Mouse (Mus musculus): ENCODE measurements at regions not wholly inside any gene's neighbourhood (a gene's known extent, or its start where the extent isn't known, plus 50 kb on each side); places are given as distances from the start of the nearest gene placed in this dataset.
A peak's percentile ranks its signal among the peaks of the same experiment; 100 is the strongest.
"Not testable (repeated sequence)": the region's sequence is repeated elsewhere in the genome, so short reads cannot be mapped to it uniquely, and the experiment has no call there.

DNA sequence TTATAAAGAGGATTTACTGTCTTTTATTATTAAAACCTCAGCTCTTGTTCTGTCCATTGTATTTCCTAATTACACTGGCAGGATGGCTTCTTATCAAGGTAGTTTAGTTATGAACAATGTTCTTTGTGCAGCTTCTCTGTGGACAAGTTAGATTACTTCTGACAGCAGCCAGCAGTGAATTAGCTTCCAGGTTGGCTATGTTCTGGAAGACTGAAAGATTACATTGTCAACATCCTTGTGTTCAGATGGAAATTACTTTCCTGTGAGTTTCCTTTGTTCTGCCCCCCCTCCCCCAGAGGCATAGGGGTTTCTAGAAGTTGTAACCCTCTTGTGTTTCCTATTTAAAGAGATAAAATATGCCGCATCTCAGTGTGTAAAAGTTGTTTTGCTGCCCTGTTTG lies 846.1 kb downstream of the Car8 start:
- no peak for DNase-seq

DNA sequence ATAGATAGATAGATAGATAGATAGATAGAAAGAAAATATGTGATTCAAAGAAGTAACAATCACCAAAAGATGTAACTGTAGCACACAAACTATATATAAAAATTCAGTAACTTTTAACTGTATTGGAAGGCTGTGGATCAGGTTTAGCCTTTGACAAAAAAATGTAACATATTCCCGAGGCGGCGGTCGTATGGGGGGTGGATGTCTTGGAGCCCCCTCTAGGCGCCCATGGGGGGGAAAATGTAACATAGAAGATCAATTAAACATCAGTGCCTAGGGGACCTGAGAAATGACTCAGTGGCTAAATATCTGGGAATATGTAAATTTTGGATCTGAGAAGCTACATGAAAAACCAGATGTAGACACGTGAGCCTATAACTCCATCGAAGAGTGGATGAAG lies 847.2 kb downstream of the Car8 start:
- DNase-seq, result peak; percentile 73 to 75

DNA sequence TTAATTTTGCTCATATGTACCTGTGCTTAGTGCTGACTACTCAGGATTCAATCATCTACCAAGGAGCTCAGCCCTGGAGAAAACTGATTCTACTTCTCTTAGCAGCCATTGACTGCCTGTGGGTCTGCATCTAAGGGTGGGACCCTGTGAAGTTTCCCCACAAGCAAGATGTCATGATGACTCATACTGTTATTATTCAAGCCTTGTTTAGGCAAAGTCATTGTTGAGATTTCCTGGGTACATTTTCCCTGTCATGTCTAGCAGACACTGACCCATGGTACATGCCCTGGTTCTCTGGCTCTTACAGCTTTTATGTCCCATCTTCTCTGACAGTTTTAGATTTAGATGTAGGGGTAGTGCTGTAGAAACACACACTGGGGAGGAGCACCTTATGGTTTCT lies 853.8 kb downstream of the Car8 start:
- no peak for DNase-seq

DNA sequence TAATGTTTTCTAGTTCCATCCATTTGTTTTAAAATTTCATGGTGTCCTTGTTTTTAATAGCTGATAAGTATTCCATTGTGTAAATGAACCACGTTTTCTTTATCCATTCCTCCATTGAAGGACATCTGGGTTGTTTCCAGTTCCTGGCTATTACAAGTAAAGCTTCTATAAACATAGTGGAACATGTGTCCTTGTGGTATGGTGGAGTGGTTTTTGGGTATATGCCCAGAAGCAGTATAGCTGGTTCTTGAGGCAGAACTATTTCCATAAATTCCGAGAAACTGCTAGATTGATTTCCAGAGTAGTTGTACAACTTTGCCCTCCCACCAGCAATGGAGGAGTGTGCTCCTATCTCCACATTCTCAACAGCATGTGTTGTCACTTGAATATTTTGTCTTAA lies 858.8 kb downstream of the Car8 start:
- DNase-seq, result no peak

DNA sequence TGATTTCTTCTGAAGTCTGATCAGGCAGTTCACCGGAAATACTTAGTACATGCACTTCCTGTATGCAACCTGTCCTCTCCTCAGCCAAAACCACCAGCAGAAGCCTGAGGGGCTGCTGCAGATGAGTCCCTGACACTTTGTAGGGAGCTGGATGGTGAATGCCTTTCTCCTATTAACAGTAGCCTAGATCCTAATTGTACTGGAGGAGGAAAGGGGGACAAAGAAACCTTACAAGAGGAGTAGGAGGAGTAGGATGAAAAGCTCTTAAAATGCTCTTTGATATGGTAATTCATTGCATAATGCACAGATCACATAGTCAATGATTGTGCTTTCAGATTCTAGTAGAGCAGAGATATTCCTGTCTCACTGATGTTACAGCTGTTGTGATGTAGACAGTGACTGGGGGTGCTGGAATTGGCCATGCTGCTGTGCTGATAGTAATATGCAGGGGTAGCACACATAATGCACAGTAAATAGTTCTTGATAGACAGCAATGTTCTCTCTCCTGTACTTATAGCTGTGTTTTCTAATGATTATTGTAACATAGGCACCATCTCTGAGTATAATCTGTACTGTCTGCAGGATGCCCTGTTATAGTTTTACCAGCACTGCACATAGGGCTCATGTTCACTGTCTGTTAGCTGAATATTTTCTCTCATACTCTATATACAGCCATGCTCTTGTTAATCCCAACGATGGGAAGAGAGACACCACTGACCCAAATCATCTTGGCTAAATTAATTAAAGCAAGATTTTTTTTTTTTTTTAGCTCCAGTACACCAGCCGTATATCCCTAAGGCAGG lies 874.4 kb downstream of the Car8 start:
- DNase-seq, result no peak

DNA sequence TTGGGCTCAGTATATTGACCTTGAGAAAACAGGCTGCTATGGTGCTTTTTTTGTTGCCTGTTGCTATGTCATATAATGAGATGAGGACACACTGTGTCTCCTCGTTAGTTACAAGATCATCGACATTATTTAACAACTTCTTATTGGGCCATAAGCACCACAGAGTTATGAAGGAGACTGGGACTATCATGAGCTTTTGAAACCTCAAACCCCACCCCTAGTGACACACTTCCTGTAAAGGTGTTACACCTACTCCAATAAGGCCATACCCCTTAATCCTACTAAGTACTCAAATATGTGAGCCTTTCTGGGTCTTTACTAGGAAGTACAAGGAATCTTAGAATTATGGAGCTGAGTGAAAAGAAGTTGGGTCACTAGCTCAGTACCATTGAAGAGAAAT lies 875.3 kb downstream of the Car8 start:
- DNase-seq, result no peak

DNA sequence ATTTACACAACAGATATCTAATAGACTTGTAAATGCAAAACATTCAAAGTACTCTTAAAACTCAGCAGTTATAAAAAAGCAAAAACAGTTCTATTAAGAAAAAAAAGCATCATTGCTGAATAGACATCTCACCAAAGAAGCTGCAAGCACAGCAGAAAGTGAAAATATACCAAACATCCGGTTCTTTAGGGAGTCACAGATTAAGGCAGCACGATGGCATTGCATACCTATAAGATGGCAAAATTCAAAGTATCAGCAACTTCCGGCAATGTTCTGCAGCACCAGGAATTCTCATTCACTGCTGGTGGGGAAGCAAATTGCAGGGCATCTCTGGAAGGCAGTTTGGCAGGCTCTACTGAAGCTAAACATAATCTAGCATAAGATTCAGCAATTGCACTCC lies 882.6 kb downstream of the Car8 start:
- no peak for DNase-seq

DNA sequence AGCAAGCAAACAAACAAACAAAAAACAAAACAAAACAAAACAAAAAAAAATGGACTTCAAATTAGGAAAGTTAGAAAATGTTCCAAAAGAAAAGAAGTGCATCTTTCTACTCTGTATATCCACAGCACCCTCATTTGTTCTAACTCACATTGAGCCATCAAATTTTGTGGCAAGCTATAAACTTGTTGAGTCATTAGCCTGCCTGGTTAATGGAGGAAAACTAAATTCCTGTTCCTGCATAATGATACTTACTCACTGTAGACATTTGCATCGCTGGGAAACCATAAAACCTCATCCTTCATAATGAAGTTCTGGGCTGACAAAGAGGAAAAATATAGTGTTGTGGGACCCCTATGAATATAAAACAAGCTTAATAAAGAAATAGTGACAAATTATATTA lies 891.5 kb downstream of the Car8 start:
- no peak for DNase-seq

DNA sequence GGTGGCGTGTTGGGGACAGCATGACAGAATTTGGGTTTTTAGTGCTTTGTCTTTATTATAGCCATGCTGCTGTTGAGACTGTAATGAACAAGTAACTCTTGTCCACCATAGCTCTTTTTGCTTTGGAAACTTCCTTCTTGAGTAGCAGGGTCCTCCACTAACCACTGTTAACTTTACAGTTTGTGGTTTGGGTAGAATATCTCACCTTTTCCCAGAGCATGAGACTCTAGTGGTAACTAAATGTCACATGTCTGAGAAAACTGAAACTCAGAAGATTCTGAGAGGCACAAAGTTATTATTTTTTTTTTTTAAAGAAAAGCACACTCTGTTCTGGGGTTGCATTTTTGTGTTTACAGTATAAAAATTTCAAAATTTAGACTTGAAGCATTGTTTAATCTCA lies 897.7 kb downstream of the Car8 start:
- DNase-seq, result no peak

DNA sequence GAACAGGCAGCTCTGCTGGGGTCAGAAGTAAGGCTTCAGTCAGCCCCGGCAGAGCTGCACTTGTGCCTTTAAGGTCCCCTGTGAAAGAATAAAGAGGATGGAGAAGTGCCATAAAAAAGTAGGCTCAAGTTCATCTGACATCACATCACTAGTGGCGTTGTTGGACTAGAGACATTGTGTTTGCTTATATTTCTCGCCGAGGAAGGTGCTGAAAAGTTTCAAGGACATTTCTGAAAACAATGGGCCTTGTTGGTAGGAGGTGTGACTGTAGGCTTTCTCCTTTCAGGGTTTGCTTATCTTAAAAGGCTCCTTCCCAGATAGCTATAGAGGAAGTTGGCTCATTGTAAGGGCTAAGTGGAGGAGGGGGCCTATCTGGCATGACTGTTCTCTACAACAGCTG lies 924.6 kb downstream of the Car8 start:
- DNase-seq, result no peak

DNA sequence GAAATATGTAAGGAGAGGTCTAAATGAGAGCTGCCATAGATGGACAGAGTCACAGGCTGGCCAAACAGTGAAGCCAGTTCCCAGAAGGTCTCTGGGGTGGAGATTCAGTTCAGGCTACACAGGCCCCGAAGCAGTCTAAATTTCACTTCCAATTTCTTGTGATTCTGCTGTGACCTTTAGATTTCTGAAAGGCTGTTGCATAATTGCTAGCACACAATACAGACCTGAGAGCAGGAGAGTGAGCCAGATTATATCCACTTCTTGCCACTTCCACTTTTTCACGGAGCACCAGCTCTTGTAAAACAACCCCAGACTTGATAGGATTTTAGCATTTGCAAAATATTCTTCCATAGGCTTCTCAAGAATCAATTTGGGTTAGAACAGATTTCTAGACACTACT lies 925.6 kb downstream of the Car8 start:
- DNase-seq, result no peak

DNA sequence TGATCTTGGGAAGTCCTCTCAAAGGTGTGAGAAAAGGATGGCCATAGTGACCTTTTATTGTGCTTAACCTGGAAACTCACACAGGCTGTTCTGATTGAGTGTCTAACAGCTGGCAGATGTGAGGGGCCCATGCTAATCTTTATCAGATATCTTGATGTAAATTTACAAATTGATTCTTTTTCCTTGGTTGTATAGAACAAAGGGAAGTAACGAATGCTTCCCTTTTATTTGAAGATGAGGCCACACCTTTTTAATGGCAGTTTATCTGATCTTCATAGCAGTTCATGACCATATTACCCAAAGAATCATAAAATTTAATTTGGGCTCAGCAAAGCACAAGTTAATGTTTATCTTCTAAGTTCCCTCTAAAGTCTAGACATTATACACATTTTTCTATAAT lies 926.7 kb downstream of the Car8 start:
- no peak for DNase-seq

DNA sequence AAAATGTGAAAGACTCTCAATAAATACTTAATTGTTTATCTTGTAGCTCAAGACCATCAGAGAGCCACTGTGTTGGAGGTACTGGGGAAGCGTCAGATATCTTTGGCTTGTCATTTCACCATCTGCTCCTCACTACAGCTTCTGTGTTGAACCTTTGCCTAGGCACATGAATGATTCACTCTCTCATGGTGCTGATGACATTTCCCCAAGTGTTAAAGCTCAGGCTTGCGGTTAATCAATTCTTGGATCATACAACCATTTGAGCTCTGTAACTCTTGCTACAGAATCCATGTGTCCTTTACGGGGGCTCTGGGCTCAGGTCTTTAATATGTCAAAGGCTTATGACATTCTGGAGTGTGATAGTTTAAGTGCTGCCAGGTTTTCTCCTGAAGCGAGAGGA lies 969.8 kb downstream of the Car8 start:
- DNase-seq, result peak; percentile 3 to 5

DNA sequence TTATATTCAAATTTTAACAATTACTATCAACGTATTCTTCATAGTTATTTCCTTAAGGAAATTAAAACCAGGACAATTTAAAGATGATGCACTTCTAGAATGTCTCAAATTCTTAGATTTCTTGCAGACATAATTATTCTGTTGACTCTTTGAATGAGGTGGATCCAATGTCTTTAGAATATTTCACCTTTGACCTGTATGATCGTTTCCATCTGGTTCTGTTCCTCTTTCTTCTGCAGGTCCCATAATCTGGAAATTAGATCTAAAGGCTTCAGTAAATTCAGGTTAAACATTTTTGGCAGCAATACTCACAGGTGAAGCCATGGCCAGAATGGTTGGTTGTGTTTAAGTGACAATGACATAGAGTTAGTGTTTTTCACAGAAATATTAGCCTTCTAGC lies 982.4 kb downstream of the Car8 start:
- no peak for DNase-seq

DNA sequence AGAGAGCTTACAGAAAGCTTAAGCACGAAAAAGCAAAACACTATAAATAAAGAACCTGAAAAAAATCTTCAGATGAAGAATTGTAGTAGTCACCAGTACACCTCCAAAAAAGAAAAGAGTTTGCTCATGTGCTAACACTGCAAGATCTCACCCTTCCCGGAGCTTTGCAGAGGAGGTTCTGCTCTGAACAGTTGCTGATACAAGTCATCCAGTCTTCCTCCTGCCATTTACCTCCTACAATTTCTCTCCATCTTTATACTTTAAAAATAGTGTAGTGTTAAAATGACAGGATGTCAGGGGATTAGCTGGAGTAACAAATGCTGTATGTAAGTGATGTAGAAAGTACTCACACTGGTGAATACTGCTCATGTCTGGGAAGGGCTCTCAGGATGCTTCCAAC lies 985.2 kb downstream of the Car8 start:
- DNase-seq, result no peak

DNA sequence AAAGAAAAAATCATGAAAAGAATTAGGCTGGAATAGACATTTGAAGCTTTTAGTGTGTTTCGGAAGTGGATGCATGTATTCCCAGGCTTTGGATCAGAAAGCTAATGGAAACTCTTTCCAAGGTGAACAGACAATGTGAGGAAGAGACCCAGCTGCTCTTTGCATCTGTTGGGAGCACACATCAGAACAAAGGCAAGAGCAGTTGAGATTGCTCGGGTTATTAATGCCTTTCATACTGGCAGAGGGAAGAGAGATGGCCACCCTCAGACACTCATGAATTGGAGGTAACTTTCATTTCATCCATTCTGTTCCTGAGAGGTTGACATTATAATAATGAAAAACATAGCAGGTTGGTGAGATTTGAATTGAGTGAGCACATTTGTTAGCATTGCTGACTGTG lies 987.2 kb downstream of the Car8 start:
- no peak for DNase-seq

DNA sequence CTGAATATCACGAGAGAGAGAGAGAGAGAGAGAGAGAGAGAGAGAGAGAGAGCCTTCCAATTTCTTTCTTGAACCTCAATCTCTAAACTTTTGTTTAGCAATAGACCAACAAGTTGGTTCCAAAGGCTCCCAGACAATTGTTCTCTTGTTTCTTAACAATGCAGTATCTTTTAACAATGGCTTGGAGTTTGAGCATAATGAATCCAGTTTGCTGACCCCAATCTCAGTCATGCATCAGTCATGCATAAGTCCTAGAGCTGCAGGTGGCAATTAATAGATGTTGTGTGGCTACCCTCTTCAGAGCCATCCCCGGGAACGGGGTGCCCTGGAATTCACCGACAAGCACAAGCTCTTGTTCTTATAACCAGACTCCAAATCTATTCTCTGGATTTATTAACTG lies 991.0 kb downstream of the Car8 start:
- no peak for DNase-seq

DNA sequence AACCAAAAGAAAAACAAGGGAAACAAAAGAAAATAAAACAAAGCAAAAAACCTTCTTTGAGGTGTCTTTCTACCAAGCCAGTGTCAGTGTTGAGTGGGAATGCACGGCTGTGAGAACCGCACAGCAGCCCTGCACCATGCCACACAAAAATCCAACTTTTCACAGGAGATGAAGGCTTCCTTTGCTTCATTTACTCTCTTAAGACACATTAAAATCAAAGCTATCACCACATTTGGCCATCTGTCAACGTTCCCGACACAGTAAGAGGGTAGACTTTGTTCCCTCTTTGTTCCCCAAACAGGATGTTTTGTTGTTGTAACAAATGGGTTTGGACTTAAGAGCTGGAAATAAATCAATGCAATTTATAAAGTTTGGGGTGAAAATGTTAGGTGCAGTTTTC lies 991.6 kb downstream of the Car8 start:
- no peak for DNase-seq

DNA sequence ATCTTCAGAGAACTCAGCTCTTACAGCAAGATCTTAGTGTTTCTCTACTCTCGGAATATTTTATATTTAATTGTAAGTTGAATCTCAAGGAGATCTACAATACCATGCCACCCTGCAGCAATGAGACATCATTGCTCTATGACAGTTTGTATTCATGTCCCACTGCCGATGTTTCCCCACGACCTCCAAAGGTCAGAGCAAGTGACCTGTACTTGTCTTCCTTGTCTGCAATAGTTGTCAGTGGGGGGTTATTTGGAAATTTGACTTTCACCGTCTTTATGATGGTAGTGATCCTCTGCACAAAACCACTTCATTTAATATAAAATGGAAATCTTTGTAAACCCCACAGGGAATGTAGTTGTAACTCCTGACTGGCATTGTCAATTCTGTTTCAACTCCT lies 992.0 kb downstream of the Car8 start:
- no peak for DNase-seq

DNA sequence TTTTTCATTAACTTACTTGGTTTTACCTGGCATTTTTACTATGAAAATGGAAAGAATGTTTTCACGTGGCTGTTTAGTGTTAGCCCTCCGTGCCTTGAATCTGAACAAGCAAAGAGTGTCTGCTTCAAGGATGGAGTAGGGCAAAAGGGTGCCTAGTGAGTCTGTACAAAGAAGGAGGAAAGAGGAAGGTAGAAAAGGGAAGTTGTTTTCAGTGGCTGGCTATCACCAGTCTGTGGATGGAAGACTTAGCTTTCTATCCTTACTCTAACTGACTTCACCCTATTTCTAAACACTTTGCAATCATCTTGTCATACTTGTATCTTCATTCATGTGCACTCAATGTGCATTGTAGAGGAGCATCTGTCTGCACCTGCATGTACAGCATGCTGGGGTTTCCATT lies 993.2 kb downstream of the Car8 start:
- DNase-seq, result no peak

DNA sequence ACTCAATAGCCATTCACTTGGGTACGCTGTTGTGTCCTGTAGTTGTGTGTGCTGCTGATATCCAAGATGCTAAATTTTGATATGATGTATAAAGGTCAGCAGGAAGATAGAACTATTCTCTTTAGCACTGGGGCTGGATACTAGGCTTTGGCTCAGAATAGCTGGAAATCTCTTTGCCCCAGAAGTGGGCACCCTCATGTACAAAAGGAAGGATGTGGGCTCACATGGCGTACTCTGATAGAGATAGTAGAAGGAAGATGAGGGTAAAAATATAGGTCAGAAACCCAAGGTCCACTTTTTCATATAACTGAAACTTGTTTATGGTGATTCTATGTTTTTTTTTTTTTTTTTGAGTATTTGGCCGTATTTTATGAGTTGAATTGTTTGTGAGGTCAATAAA lies 1001.0 kb downstream of the Car8 start:
- DNase-seq, result no peak

DNA sequence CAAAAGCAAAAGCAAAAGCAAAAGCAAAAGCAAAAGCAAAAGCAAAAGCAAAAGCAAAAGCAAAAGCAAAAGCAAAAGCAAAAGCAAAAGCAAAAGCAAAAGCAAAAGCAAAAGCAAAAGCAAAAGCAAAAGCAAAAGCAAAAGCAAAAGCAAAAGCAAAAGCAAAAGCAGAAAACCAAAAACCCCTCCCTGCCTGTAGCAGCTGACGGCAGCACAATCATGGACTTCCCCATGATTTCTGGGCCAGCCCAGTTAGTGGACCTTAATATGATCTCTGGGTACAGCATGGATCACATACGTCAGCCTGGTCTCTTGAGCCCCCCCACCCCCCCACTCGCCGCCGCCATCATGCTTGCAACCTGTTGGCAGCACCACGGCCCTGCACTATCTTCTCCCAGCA lies 1004.3 kb downstream of the Car8 start:
- not testable (repeated sequence) for DNase-seq

DNA sequence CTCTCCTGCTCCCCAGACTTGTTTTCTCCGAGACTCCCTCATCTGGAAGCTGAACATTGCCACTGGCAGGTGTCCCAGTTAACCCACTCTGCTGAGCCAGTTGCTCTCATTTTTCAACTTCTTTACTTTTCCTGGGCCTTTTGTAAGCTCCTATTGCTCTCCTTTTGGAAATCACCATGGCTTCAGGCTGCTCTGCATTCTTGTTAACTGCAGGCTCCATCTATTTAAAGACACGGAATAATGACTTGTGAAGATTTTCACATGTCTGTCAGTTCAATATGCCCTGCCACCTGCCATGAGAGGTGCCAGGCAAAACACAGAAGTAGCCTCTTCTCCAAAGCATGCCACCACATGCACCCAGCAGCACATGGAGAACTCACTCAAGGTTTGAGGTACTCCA lies 1009.9 kb downstream of the Car8 start:
- DNase-seq, result peak; percentile 60

DNA sequence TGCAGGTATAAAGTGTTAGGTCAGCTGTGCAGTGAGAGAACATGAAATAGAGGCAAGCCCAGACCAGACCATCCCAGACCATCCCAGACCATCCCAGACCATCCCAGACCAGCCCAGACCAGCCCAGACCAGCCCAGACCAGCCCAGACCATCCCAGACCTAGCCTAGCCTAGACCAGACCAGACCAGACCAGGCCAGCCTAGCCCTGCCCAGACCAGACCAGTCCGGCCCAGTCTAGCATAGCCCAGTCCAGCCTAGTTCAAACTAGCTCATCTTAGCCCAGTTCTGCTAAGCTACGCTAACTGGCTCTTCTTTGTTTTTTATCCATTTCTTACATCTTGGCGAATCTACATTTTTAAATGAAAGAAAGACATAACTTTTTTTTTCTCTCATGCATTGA lies 1015.9 kb downstream of the Car8 start:
- no peak for DNase-seq

DNA sequence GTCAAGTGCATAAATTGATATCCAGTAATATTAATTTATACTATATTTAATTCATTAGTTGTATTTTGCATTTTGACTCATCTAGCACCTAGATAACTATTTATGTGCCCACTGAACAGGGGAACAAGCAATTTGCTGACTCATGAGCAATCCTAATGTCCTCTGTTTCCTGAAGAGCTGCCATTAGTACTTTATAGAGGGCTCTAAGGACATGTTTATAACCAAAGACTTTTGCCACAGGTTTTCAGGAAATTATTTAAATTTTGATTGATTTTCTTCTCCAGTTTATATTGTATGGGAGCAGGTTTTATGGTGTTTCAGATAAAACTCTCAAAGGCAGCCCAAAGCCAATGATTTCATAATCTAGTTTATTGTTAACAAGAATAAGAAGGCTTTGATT lies 1018.4 kb downstream of the Car8 start:
- DNase-seq, result no peak

Data from cerebellum, postnatal 10 days (tissue).